Mouse (Mus musculus): ENCODE measurements around the gene Flvcr1. TPM values are rescaled to one million over a fixed set of nuclear protein-coding genes. Genes with fewer than 3 reads are reported as not detected.

Gene Flvcr1
- polyA plus RNA-seq, 1 experiment from 2014 or later: 7.3 TPM

DNA sequence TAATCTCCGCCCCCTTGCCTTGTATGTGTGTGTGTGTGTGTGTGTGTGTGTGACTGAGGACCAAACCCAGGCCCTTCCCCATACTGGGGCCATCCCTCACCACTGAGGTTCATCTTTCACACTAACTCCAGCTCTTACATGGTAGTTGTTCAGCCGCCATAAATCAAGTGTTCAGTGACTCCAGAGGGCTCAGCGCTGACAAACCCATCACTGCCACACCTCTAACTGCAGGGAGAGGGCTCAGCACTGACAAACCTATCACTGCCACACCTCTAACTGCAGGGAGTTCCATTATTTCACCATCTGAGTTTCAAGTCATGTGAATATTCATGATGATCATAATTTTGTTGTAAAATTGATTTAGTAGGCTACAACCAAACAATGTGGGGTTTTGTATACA lies 27.6 kb upstream of the Flvcr1 start:
- no peak overlapping the region for H3K9ac ChIP-seq (ENCODE audit: low read depth, low read length)
- H3K27me3 ChIP-seq (replicated peaks; ENCODE audit: control insufficient read depth, insufficient read depth, low read length): no peaks in the 10 kb centered on the region
- no peak overlapping the region for H3K4me2 ChIP-seq (ENCODE audit: low read depth, low read length)
- H3K36me3 ChIP-seq (ENCODE audit: control insufficient read depth, insufficient read depth, low read length): no peaks in the 10 kb centered on the region
- H3K4me1 ChIP-seq (ENCODE audit: control insufficient read depth, insufficient read depth, low read length): no peaks in the 10 kb centered on the region
- no peak for ATAC-seq (ENCODE audit: low read depth)
- DNase-seq (ENCODE audit: low spot score): no peak
- H3K9me3 ChIP-seq (ENCODE audit: control insufficient read depth, low read length): no peaks in the 10 kb centered on the region
- H3K27ac ChIP-seq (replicated peaks; ENCODE audit: low read depth, low read length): no peak overlapping the region
- WGBS: 90% methylated on average over 3 of the region's 3 CpGs
- no peak overlapping the region for H3K4me3 ChIP-seq (ENCODE audit: low read depth, low read length)

DNA sequence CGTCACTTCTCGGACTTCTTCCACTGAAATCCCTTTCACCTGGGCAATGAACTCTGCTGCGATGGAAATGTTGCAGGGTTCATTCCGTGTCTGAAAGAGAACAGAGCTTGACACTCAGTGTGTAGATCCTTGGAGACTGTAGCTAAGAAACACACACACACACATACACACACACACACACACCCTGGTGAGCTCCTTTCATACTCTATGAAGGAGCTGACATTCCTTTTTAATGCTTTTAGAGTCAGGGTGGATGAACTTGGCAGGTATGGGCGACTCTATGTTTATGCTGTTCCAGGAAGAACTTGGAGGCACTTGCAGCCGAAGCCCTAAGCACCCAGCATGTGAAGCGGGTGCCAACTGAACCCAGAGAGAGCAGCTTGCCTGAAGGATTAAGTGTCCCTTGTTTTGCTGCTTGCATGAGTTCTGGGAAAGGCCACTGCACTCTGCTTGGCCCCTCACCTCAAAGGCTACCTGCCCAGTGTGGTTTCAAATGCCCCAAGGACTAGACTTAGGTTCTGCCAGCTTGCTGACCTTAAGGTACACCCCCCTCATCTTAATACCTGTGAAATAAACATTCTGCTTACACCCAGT lies 20.4 kb upstream of the Flvcr1 start:
- 74% methylated on average over 7 of the region's 7 CpGs for WGBS
- no peak overlapping the region for H3K4me2 ChIP-seq (ENCODE audit: low read depth, low read length)
- no peak overlapping the region for H3K9ac ChIP-seq (ENCODE audit: low read depth, low read length)
- H3K9me3 ChIP-seq (ENCODE audit: control insufficient read depth, low read length): no peaks in the 10 kb centered on the region
- no peaks in the 10 kb centered on the region for H3K27me3 ChIP-seq (replicated peaks; ENCODE audit: control insufficient read depth, insufficient read depth, low read length)
- ATAC-seq (ENCODE audit: low read depth) (no peak), DNase-seq (ENCODE audit: low spot score) (no peak)
- H3K27ac ChIP-seq (replicated peaks; ENCODE audit: low read depth, low read length): no peak overlapping the region
- H3K4me1 ChIP-seq (ENCODE audit: control insufficient read depth, insufficient read depth, low read length): no peaks in the 10 kb centered on the region
- H3K4me3 ChIP-seq (ENCODE audit: low read depth, low read length): no peak overlapping the region
- H3K36me3 ChIP-seq (ENCODE audit: control insufficient read depth, insufficient read depth, low read length): no peaks in the 10 kb centered on the region

DNA sequence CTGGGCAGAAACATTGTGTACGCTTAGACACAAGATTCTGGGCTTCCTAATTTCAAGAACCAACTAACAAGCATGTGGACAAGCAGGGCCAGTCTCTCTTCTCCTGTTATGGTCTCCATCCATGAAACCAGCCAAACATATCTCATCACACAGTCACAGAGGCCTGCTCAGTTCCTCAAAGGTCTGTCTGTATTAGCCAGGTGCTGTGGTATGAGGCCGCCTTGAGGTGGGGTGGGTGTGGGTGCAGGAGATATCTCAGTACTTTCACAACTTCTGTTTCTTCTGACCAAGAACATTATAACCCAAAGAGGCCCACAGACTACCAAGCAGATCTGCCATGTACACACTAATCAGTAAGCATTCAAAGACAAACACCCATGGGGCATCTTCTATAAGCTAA lies 19.3 kb upstream of the Flvcr1 start:
- Histone ChIP-seq H3K4me2 (ENCODE audit: low read depth, low read length) (no peak overlapping the region), H3K27me3 (replicated peaks; ENCODE audit: control insufficient read depth, insufficient read depth, low read length) (no peaks in the 10 kb centered on the region), H3K9me3 (ENCODE audit: control insufficient read depth, low read length) (no peaks in the 10 kb centered on the region), H3K36me3 (ENCODE audit: control insufficient read depth, insufficient read depth, low read length) (no peaks in the 10 kb centered on the region), H3K9ac (ENCODE audit: low read depth, low read length) (no peak overlapping the region), H3K4me3 (ENCODE audit: low read depth, low read length) (no peak overlapping the region), H3K4me1 (ENCODE audit: control insufficient read depth, insufficient read depth, low read length) (no peaks in the 10 kb centered on the region), H3K27ac (replicated peaks; ENCODE audit: low read depth, low read length) (no peak overlapping the region)
- no peak for ATAC-seq (ENCODE audit: low read depth)
- no peak for DNase-seq (ENCODE audit: low spot score)
- 97% methylated on average over 2 of the region's 2 CpGs for WGBS

DNA sequence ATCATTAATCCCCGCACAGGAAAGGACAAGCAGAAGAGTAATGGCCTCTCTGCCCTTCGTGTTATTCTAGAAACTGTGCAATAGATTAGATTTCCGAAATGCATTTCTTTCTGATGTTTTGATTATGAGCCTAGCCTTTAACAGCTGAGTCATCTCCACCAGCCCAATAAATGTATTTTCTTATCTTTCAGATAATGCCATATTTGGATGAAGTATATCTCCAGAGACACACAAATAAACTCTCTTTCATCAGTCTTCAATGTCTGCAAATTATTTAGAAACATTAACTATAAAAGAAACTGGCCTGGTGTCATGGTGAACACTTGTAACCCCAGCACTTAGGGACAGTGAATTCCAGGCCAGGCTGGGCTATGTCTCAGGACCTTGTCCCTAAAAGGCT lies 16.7 kb upstream of the Flvcr1 start:
- Histone ChIP-seq H3K9me3 (ENCODE audit: control insufficient read depth, low read length) (no peaks in the 10 kb centered on the region), H3K36me3 (ENCODE audit: control insufficient read depth, insufficient read depth, low read length) (no peaks in the 10 kb centered on the region), H3K4me1 (ENCODE audit: control insufficient read depth, insufficient read depth, low read length) (no peaks in the 10 kb centered on the region), H3K4me3 (ENCODE audit: low read depth, low read length) (no peak overlapping the region), H3K27ac (replicated peaks; ENCODE audit: low read depth, low read length) (no peak overlapping the region), H3K9ac (ENCODE audit: low read depth, low read length) (no peak overlapping the region), H3K4me2 (ENCODE audit: low read depth, low read length) (no peak overlapping the region), H3K27me3 (replicated peaks; ENCODE audit: control insufficient read depth, insufficient read depth, low read length) (no peaks in the 10 kb centered on the region)
- DNase-seq (ENCODE audit: low spot score): no peak
- WGBS: 66% methylated on average over 3 of the region's 3 CpGs
- ATAC-seq (ENCODE audit: low read depth): no peak

DNA sequence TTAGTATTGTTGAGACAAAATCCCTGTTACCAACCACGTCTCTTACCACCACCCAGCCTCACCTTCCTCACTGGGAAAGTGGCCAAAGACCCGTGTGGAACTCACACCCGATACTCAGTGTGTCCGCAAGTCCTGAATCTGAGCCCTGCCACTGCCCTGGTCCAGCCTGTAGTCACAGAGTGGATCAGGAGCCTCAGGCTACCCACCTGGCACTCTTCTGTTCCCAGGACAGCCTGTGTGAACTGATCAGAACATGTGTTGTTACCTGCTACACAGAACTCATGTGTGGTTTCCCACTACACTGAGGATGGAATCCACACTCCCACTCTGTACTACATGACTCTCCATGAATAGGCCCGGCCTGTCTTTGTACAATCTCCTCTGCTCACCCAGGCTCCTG lies 16.1 kb upstream of the Flvcr1 start:
- H3K27ac ChIP-seq (replicated peaks; ENCODE audit: low read depth, low read length): no peak overlapping the region
- H3K9me3 ChIP-seq (ENCODE audit: control insufficient read depth, low read length): no peaks in the 10 kb centered on the region
- H3K36me3 ChIP-seq (ENCODE audit: control insufficient read depth, insufficient read depth, low read length): no peaks in the 10 kb centered on the region
- no peak overlapping the region for H3K4me2 ChIP-seq (ENCODE audit: low read depth, low read length)
- no peak overlapping the region for H3K4me3 ChIP-seq (ENCODE audit: low read depth, low read length)
- no peak overlapping the region for H3K9ac ChIP-seq (ENCODE audit: low read depth, low read length)
- ATAC-seq (ENCODE audit: low read depth) (no peak; the same call in 1 of the 2 replicates), DNase-seq (ENCODE audit: low spot score) (peak; percentile 11)
- no peaks in the 10 kb centered on the region for H3K4me1 ChIP-seq (ENCODE audit: control insufficient read depth, insufficient read depth, low read length)
- no peaks in the 10 kb centered on the region for H3K27me3 ChIP-seq (replicated peaks; ENCODE audit: control insufficient read depth, insufficient read depth, low read length)
- WGBS: 74% methylated on average over 5 of the region's 5 CpGs

DNA sequence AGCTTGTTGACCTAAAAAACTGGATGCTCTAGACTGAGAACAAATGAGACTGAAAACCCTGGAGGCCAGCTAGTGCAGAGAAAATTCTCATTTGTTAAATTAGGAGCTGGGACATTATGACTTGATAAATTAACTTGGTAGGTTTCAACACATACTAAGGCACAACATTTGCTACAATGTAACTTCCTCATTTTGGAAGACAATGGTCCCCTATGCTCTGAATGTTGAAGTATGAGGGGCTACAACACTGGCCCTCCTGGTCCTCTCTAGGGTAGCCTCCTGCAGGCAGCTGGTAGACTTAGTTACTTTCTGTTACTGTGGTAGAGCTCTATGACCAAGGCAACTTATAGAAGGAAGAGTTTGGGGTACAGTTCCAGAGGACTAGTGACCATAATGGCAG lies 15.4 kb upstream of the Flvcr1 start:
- Histone ChIP-seq H3K27ac (replicated peaks; ENCODE audit: low read depth, low read length) (no peak overlapping the region), H3K9me3 (ENCODE audit: control insufficient read depth, low read length) (no peaks in the 10 kb centered on the region), H3K4me1 (ENCODE audit: control insufficient read depth, insufficient read depth, low read length) (no peaks in the 10 kb centered on the region), H3K27me3 (replicated peaks; ENCODE audit: control insufficient read depth, insufficient read depth, low read length) (no peaks in the 10 kb centered on the region), H3K36me3 (ENCODE audit: control insufficient read depth, insufficient read depth, low read length) (no peaks in the 10 kb centered on the region), H3K4me2 (ENCODE audit: low read depth, low read length) (no peak overlapping the region), H3K9ac (ENCODE audit: low read depth, low read length) (no peak overlapping the region), H3K4me3 (ENCODE audit: low read depth, low read length) (no peak overlapping the region)
- no peak for ATAC-seq (ENCODE audit: low read depth)
- no peak for DNase-seq (ENCODE audit: low spot score)

DNA sequence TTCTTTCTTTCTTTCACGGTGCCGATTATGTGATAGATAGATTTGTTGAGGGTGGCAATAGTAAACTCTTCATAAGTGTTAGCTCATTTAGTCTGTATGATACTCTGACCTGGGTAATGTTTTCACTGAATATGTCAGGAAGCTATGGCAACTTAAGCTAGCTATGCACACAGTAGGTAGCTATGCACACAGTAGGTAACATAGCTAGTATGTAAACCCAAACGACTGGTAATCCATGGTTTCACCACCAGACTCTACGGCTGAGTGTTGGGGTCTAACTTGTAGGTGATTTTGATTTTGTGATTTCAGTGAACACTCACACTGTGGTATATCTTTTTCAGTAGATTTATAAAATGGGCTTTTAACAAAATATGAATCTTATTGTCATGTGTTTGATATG lies 12.0 kb upstream of the Flvcr1 start:
- no peak overlapping the region for H3K4me3 ChIP-seq (ENCODE audit: low read depth, low read length)
- H3K36me3 ChIP-seq (ENCODE audit: control insufficient read depth, insufficient read depth, low read length): no peaks in the 10 kb centered on the region
- no peak for ATAC-seq (ENCODE audit: low read depth)
- H3K9me3 ChIP-seq (ENCODE audit: control insufficient read depth, low read length): no peaks in the 10 kb centered on the region
- no peak overlapping the region for H3K9ac ChIP-seq (ENCODE audit: low read depth, low read length)
- H3K27ac ChIP-seq (replicated peaks; ENCODE audit: low read depth, low read length): no peak overlapping the region
- H3K27me3 ChIP-seq (replicated peaks; ENCODE audit: control insufficient read depth, insufficient read depth, low read length): no peaks in the 10 kb centered on the region
- H3K4me1 ChIP-seq (ENCODE audit: control insufficient read depth, insufficient read depth, low read length): no peaks in the 10 kb centered on the region
- no peak for DNase-seq (ENCODE audit: low spot score)
- WGBS: 86% methylated on average over 4 of the region's 4 CpGs
- no peak overlapping the region for H3K4me2 ChIP-seq (ENCODE audit: low read depth, low read length)

DNA sequence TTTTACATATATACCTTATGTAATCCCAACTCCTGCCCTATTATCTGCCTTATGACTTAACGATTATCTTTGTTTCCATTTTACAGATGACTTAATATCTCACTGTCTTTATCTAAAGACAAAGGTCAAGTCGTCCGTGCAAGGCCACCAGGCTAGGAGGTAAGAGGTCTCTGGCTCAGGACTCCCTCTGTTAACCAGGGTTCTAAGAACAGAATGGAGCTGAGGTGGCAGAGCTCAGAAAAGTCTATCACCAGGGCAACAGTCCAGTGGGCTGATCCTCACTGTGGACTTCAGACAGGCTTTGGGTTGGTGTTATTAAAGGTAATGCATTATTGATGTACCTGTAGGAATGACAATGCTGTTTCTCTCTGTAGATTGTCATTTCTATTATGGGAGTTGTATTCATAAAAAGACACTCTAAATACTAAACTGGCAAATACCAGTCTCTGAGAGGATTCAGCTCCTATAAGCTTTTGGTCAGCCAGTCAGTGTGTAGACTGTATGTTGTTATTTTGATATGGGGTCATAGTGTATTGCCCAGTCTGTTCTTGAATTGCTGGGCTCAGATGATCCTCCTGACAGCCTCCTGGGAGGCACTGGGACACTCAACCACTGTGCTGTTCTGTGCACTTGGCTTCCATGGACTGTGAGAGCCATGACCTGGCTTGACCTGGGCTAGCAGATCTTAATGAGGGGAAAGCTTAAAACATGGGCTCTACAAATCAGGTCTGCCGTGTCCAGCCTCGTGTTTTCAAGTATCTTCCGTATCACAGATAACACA lies 10.8 kb upstream of the Flvcr1 start, which contains the start of gene Spata45:
Gene Spata45 (plus strand): TSS at position 86 of the 781 bp plus-strand sequence.
- ATAC-seq (ENCODE audit: low read depth): no peak
- no peak within 1 kb of the TSS for H3K27ac ChIP-seq (replicated peaks; ENCODE audit: low read depth, low read length)
- WGBS: 81% methylated on average over 6 of the region's 6 CpGs
- H3K4me1 ChIP-seq (ENCODE audit: control insufficient read depth, insufficient read depth, low read length): no peaks in the 10 kb centered on the region
- H3K4me3 ChIP-seq (ENCODE audit: low read depth, low read length): no peak within 1 kb of the TSS
- no peaks in the 10 kb centered on the region for H3K27me3 ChIP-seq (replicated peaks; ENCODE audit: control insufficient read depth, insufficient read depth, low read length)
- no peaks in the 10 kb centered on the region for H3K9me3 ChIP-seq (ENCODE audit: control insufficient read depth, low read length)
- no peak for DNase-seq (ENCODE audit: low spot score)
- H3K36me3 ChIP-seq (ENCODE audit: control insufficient read depth, insufficient read depth, low read length): no peaks in the 10 kb centered on the region
- no peak within 1 kb of the TSS for H3K4me2 ChIP-seq (ENCODE audit: low read depth, low read length)
- H3K9ac ChIP-seq (ENCODE audit: low read depth, low read length): no peak within 1 kb of the TSS

DNA sequence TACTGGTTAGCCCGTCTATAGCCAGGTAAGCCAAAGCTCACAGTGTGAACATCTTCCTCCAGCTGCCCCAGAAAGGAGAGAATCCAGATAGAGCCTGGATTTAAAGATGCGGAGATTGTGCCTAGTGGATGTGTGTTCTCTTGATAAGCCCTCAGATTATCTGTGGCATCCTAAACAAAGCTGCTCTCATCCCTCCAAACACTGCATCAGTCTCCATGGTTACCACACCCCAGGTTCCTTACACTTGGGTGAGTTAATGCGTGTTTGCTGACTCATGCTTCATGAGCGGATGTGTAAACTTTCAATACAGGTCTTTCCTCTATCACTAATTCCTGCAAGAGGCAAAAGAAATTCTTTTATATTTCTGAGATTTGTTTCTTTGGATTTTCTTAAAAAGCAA lies 9.7 kb upstream of the Flvcr1 start:
- Histone ChIP-seq H3K9ac (ENCODE audit: low read depth, low read length) (no peak overlapping the region), H3K36me3 (ENCODE audit: control insufficient read depth, insufficient read depth, low read length) (no peaks in the 10 kb centered on the region), H3K4me3 (ENCODE audit: low read depth, low read length) (no peak overlapping the region), H3K4me1 (ENCODE audit: control insufficient read depth, insufficient read depth, low read length) (no peaks in the 10 kb centered on the region), H3K27ac (replicated peaks; ENCODE audit: low read depth, low read length) (no peak overlapping the region), H3K4me2 (ENCODE audit: low read depth, low read length) (no peak overlapping the region), H3K9me3 (ENCODE audit: control insufficient read depth, low read length) (no peaks in the 10 kb centered on the region), H3K27me3 (replicated peaks; ENCODE audit: control insufficient read depth, insufficient read depth, low read length) (no peaks in the 10 kb centered on the region)
- DNase-seq (ENCODE audit: low spot score): peak; percentile 17
- 42% methylated on average over 4 of the region's 4 CpGs for WGBS
- no peak for ATAC-seq (ENCODE audit: low read depth)
